Mouse (Mus musculus) cerebellum, adult 9-11 months (tissue): Measurements from ENCODE around the gene Prkn.

ENCODE experiments used
- DNase-seq: peaks from one replicate; pipeline ENCODE4 v3.0.0; 2022

Gene Prkn

GRCm38 (mm10) chr17:11679716-11680115 is 839.5 kb downstream of the Prkn start:
- no peak for DNase-seq

DNA sequence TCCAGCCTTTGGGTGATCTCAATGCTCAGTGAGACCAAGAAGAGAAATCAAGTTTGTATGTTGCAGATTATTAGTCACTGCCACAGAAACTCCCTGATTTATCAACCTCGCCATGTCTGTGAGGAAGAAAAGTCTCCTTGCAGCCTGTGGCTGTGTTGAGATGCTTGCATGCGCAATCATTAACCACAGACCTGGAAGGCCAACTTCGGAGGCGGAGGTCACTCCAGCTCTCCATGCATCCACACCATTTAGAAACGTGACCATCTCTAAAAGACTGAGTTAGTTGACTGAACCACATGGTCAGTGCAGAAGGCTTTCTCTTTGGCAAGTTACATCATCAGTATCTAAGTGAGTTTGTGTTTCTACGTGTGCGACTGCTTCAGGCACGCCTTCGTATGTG is 840.3 kb downstream of the Prkn start:
- no peak for DNase-seq

- DNase-seq = no peak
Observed at GRCm38 (mm10) chr17:11681825-11682372, 841.7 kb downstream of the Prkn start.

DNA sequence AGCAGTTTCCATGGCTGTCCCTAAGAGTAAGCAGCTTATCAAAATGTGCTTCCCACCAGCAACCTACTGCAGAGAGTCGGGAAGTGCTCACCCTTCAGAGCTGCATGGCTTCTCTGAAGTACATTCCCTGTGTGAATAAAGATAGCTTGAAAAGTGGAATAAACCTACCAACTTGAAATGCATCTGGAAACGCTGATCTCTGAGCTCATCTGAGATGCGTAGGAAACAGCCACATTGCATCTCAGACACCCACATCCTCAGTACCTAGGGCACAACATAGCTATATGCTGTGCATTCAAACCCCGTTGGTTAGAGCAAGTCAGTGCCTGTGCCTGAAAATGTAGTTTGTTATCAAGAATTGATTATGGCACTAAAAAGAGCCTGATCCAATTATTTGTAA is 864.8 kb downstream of the Prkn start:
- DNase-seq = no peak

DNA sequence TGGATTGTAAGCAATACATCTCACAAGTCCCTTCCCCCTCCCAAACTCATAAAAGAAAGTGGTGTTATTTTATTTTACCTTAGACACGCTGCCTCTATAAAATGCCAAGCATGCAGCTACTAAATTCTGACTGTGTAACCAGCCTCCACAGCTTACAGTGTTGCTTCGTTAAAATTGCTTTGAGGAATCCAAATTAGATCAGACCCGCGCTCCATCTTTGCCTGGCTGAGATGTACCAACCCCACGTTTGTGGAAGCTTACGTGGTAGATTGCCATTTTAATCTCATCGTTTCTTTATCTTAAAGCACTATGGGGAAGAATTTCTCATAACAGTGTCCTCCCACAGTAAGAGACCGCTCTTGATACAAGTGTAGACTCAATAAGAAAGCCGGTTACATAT is 865.6 kb downstream of the Prkn start:
- DNase-seq = no peak

DNA sequence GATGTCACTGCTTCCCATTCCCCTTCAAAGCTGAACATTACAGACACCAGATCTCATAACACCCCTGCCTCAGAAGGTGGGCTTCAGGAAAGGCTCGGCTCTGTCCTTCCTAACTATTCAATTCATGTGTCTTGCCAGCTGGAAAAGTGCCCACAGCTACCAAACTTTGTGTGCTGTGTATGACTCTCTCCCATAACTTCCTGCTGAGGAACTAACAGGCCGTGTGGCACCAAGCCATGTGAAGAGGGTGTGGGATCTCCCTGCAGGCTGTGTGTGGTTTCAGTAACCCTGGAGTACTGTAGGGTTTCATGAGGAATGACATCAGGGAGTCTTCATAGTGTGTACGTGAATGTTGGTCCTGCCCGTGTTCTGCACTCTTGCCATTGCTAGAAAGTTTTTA is 871.9 kb downstream of the Prkn start:
- no peak for DNase-seq

DNA sequence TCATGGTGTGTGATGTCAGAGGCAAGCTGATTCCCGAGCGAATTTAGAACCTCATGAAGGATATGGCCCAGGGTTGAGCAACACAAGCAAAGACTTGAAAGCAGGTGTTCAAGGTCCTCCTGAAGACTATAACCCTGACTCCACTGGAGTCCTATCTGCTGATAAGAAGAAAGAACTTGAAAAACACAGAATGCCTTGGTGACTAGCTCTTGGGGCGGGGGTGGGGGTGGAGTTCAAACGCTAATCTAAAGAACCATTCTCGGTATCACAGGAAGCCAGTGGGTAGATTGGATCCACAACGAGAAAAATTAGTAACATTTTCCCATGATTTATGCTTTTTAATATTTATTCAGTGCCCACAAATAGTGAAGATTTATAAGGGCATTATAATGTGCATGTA is 879.6 kb downstream of the Prkn start:
- no peak for DNase-seq

DNA sequence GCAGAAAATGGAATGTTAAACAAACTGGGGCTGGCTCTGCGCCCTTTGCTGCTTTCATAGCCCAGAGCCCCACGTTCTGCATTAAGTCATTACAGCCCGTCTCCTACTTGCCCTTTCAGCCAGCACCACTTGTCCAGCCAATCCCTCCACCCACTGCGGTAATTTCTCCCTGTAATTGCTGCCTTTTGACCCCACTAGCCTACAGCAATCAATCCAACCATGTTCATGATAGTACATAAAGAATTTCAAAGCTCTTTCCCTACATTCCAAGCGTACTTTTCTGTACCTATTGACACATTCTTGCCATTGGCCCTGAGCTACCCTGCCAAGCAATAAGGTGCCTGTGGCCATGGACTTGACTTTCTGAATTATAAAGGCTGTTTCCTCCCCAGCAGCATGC is 881.7 kb downstream of the Prkn start:
- no peak for DNase-seq

DNA sequence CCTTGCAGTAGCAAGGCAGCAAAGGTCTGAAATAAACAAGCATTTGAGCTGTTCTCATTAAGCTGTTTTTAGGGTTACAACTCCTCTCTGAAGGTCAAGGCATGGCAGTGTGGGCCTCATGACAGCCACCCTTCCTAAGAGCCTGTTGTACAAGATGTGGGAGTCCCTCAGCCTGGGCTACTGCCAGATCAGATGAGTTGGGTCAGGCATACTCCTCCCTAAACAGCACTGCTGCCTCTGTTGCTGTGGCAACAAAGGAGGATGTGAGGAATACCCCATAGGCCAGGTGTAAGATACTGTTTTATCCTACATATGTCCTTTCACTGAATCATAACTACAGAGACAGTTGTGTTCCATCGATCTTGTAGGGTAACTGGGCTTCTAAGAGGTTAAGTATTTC is 882.3 kb downstream of the Prkn start:
- DNase-seq = no peak

DNA sequence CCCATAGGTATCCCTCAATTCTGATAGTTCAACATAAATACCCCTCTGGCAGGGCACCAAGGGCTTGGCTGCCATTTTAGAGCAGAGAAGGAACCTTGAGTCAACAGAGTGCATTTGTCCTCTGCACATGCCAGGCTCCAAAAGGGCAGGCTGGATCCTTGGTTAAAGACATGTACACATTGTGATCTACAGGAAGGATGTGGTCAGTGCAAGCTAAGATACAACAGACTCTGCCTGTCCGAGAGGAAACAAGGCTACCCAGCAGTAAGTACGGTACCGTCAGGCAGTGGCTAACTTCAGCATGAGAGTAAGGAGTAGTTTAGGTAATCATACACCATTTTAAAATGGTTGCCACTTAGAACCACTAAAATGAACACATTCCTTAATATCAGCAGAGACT is 884.0 kb downstream of the Prkn start:
- DNase-seq = no peak

- DNase-seq = no peak
Observed at GRCm38 (mm10) chr17:11727101-11727500, 886.9 kb downstream of the Prkn start.

- no peak for DNase-seq
Observed at GRCm38 (mm10) chr17:11728294-11728693, 888.1 kb downstream of the Prkn start.

DNA sequence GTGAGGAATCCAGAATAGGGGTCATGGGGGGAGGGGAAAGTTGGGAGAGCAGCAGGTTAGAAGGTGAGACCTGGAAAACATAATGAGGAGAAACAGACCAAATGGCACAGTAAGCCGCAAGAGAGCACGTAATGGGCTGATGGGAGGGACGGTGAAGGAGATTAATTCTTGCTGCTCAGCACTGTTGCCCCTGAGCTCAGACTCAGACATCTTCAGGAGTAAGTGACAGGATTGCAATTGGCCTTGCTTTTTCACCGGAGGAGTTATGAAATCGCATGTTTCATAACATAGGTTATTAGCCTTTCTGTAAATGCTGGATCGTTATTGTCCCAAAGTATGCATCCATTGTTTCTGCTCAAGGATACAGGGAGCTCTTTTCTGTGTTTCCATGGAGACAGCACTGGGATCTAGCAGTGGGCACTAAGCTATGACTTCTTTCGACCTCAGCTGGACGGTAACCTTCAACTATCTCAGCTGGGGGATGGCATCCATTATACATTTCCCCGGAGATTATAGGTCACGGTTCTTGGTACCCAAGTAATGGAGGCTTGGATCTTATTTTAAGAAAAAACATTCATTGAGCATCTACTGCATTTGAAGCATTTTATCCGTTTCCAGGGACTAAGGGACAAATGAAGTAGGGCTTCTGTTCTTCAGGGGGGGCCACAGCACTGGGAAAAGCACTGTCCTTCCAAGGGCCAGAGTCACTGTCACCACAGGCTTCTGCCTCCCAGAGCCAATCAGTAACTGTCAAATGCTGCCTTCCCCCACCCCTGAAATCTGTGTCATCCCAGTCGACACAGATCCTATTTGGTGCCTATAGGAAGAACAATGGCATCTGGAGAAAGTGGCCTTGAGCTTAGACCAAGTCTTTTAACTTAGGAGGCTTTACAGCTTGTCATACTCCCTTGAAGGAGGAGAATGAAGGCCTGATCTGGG is 890.7 kb downstream of the Prkn start:
- no peak for DNase-seq

DNA sequence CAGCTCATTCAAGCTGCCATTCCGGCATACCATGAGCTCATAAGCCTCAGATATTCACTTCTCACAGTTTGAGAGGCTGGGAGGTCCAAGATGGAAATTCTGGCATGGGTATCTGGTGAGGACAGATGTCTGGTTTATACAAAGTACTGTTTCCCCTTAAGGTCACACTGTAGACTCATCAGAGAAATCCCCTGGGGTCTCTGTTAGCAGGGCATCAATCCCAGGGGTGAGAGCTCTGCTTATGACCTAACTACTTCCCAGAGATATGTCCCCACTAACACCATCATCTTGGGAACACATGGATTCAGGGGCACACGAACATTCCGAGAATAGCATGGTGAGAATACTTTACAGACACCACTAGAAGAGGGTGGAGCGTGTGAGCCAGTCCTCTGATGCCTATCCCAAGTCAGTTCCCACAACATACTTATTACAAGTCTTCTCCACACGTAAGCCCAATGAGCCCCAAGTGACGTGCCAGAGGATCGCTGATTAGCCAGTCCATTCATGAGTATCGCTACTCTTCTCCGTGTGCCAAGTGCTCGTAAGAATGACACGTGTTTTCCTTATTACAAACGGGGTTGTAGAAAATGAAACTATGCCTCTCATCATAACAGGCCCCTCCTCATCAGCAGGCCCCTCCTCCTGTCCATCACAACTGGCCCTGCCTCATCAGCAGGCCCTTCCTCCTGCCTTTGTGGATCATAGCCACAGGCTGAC is 895.1 kb downstream of the Prkn start:
- DNase-seq = no peak

DNA sequence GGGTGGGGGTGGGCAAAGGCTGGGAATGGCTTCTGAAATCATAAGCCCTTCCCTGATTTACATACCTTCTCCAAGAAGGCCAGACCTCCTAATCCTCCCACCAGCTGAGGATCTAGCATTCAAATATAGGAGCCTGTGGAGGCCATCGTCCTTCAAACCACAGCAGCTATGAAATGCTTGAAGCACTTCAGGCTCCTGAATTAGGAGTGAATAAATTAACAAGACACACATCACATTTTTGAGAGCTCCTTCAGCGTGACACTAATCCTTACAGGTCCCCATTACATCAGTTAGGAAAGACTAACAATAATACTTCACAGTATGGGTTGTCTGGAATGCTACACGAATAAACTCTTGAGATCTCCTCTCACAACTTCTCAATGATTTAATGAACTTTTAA is 896.3 kb downstream of the Prkn start:
- DNase-seq = no peak

GRCm38 (mm10) chr17:11737905-11738304 is 897.7 kb downstream of the Prkn start:
- no peak for DNase-seq

- DNase-seq = no peak
Observed at GRCm38 (mm10) chr17:11740716-11741115, 900.5 kb downstream of the Prkn start.

GRCm38 (mm10) chr17:11741161-11741560 is 901.0 kb downstream of the Prkn start:
- DNase-seq = no peak

GRCm38 (mm10) chr17:11751251-11751650 is 911.1 kb downstream of the Prkn start:
- no peak for DNase-seq

- no peak for DNase-seq
Observed at GRCm38 (mm10) chr17:11752686-11753085, 912.5 kb downstream of the Prkn start.

- DNase-seq = no peak
Observed at GRCm38 (mm10) chr17:11765117-11765516, 924.9 kb downstream of the Prkn start.

DNA sequence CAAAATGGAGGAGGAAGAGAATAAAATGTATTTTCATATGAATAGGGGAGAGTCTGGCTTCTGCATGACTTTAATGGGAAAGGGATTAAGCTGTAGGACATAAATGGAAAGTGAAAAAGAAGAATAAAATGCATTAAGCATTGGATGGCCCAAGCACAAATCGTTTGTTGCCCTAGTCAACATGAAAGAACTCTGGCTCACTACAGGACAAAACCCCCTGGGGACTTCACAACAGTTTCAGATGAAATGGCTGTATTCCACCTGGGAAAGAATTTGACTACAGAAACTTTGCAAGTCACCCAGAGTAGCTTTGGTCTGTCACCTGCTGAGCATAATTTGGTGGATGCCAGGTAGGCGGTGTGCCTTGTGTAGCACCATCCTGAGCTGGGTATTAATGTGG is 925.4 kb downstream of the Prkn start:
- no peak for DNase-seq

DNA sequence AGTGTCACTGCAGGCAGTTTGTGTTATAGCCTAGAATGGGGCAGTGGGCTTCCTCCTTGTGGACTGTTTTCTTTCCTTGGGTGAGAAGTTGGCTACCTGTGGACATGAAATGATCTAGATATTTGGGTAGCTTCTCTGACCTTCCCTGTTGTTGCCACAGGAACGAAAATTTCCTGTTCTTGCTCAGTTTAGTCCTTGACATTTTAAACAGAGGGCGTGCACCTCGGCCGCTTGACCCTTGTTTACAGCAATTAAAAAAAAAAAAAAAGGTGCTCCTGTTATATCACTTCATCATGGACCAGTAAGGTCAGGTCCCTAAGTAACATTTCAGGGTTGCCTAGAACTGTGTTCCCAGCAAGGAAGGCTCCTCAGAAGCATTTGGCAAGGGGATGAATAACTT is 927.1 kb downstream of the Prkn start:
- DNase-seq = no peak

DNA sequence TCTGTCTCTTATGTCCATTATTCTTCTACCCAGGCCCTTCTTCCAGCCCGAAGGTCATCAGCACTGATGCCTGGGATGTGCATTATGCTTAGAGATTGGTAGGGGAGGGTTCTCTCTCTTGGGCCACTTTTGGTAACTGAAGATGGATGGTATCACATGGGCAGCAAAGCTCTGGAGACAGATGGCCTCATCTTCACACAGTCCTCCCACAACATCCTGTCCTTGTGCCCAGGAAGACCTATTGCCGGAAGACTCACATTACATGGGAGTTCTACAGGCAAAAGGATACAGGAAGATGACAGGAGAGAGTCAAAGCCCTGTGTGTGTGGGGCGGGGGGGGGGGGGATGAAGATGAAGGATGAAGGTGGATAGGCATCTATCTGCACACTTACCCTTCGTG is 928.2 kb downstream of the Prkn start:
- no peak for DNase-seq
